Mouse (Mus musculus): ENCODE data around the gene Cldn34d. TPM values are rescaled to one million over a fixed set of nuclear protein-coding genes. Genes with fewer than 3 reads are reported as not detected.

The Cldn34d gene
- not detected for polyA plus RNA-seq (2015; fragmentation: Illumina TruSeq; extraction: RNeasy Lipid Tissue Mini Kit (QIAGEN cat#74804); ENCODE audit: insufficient read depth, low replicate concordance)

GRCm38 (mm10) chrX:76602824-76603223 is at the start of gene Cldn34d:
Gene Cldn34d, minus strand, starts transcription at chrX:76602924.

Other genes starting within 250 kb of the Cldn34d start
- not detected for gene Cldn34b4, start 209.6 kb downstream of the Cldn34d start, polyA plus RNA-seq (2015; fragmentation: Illumina TruSeq; extraction: RNeasy Lipid Tissue Mini Kit (QIAGEN cat#74804); ENCODE audit: insufficient read depth, low replicate concordance)

All from spleen, adult 10 weeks (tissue).